Mouse (Mus musculus): ENCODE measurements around the gene Gm1043.

The Gm1043 gene

DNA sequence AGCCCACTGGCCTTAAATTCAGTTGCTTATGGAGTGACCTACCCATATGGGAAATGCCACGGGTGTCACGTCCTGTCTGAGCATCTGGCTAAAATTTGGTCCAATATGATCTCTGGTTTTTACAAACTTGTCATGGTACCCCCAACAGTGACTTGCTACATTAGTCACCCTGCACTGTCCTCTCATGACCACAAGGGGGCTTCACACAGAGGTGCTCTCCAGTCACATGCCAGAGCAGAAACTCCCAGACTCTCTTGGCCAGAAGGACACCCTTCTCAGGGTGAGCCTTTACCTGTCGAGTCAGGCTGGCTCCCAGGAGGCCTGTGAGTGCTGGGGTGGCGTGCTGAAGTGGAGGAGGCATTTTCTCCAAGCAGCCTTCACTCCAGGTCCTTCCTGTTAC lies 33.1 kb downstream of the Gm1043 start:
- DNase-seq = peak; percentile 6

DNA sequence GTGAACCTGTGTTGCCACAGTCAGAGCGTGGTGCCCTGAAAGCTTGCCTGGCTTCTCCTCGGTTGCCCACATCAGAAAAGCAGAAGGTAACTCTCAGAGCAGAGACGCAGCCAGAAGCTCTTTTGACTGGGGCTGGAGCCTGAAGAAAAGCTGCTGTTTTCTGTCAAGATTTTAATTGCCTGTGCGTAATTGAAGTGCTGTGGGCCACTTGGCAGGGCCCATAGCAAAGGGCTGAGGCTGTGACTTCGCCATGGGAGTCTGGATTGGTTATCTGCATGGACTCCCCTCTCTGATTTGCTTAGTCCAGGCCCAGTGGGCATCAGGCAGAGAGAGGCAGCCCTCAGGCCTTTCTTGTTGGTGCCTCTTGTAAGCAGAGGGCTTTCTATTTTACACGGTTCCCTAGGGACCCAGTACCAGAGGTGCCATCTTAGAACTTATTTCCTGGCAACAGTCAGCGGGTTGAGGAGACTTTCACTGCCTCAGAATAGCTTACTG lies 36.1 kb downstream of the Gm1043 start:
- DNase-seq = no peak

DNA sequence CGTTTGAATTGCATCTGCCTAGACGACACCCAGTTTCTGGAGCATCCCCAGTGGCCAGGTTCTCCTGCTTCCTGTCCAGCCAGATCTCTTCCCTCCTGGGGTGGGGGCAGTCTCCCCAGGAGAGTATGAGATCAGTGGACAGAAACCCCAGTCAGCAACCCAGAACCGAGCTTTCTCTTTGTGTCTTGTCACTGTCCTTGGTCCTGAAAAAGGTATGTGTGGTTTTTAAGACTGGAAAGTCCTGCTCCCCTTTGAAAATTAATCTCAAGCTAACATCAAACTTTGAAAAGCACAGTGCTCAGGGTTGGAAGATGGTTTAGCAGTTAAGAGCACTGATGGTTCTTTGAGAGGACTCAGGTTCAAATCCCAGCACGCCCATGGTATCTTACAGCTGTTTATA lies 46.7 kb downstream of the Gm1043 start:
- DNase-seq = no peak

DNA sequence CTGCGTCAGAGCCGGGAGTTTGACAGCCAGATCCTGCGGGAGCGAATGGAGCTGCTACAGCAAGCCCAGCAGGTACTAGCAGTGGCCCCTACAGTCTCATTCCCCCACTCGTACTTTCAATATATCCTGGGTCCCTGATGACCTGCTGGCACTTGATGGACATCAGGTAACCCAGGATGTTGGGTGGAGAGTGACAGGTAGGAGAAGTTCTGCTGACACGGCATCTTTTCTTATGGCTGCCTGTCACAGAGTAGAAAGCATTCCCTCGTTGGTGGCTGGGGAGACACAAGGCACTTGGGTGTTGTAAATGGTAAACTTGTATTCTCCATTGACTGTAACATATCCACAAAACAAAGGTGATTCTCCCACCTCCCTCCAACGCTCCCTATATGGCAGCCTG lies 56.6 kb downstream of the Gm1043 start:
- no peak for DNase-seq

DNA sequence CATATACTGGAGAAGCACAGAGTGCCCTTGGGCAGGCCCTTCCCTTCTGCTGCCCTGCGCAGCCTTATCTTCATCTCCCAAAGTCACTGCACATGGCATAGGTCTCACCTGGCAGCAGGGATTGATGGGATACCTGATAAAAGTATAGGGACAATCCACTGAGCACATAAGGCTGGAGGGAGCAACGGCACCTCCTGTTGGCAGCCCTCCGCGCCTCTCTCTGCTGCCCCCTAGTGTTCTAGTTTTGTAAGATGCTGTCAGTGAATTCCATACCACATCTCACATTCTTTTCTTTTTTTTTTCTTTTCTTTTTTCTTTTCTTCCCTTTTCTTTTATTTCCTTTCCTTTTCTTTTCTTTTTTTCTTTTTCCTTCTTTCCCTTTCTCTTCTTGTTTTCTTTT lies 62.4 kb downstream of the Gm1043 start:
- DNase-seq = peak; percentile 39

DNA sequence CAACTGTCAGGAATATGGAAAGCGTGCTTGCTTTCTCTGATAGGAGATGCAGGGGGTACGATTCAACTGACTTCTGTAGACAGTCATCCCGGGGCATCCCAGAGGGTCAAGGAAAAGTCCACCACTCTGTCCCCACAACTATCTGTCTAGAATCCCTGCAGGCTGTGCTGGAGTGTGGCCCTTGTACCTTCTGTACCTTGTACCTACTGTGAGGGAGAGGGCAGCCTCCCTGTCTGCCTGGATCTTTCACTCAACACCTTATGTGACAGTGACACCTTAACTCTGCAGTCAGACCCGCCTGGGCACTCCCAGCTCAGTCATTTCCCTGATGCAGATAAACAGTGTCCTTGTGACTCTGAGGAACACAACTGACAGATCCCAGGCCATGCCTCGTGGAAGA lies 65.5 kb downstream of the Gm1043 start:
- no peak for DNase-seq

DNA sequence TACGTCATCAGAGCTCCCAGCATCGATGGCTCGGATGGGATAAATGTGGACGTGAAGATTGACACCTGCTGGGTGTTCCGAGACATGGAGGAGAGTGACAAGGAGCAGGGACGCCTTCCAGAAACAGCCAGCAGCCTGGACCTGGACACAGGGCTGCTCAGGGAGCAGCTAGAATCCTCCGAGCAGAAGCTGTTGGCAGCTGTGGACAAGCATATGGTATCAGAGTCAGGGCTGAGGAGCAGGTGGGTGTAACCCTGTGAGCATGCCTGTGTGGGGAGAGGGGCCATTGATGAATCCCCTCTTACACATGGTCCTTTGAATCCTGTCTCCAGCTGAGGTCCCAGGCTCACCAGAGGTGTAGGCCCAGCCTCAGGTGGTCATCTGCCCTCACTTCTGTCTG lies 69.3 kb downstream of the Gm1043 start:
- no peak for DNase-seq

DNA sequence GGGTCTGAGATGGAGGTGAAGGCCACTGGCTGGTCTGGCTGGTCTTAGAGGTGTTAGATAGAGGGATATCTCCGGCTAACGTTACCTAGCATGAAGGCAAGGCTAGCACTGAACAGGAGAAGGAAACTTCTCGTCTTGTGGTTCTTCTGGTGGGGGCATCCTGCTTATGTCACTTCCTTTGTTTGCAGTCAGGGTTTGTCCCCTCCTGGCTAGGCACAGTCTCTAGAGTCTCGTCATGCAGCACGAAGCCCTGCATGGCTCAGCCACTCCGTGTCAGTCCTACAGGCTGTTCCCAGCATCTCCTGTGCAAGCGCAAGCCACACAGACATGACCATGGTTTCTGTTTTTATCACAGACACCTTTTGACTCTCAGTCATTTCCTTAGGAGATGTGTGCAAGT lies 73.2 kb downstream of the Gm1043 start:
- DNase-seq = no peak

DNA sequence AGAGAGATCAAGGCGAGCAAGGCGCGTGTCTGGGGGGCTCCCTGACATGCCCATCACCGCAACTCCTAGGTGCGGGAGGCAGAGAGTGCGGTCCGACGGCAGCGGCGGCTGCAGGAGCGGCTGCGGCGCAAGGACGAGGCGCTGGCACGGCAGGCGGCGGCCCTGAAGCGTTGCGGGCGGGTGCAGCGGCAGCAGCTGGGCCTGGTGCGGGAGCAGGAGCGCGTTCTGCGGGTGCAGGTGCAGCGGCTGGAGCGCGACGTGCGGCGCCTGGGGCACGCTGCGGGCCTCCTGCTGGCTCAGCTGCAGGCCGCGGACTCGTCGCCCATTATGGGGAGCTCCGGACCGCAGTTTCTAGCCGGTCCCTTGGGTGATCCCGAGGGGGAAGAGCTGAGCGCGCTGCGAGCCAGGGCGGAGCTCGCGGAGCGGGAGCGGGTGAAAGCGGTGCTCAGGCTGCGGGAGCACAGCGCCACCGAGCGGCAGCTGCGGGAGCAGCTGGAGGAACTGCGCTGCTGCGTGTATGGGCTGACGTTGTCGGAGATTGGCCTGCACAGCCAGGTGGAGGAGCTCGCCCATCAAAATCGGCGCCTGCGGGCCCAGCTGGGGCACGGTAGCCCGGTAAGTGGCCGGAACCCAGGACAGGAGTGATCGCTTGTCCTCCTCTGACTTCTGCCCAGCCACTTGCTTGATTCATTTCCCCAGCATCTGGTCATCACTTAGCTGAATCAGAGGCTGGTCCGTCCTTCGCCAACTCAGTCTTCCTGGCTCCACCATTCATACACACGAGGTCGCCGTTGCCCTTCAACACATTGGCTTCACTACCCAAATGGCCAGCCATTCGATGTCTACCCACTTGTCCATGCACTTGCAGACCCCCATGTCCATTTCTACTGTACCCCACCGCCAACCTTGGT lies 78.0 kb downstream of the Gm1043 start:
- DNase-seq = peak; percentile 9

DNA sequence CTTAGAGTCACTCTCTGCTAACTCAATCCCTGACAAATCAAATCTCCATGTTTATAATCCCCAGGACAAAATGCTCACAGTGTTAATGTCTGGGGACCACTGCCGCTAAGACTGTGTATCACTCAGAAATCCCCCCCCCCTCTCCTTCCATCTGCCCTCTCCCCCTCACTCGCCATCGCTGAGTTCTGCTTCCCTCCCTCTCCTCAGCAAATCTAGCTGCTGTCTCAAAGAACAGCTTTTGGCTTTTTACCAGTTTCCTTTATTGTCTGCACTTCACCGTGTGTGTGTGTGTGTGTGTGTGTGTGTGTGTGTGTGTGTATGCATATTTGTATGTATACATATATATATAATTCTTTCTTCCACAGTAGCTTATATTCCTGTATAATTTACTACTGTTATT lies 91.3 kb downstream of the Gm1043 start:
- no peak for DNase-seq

DNA sequence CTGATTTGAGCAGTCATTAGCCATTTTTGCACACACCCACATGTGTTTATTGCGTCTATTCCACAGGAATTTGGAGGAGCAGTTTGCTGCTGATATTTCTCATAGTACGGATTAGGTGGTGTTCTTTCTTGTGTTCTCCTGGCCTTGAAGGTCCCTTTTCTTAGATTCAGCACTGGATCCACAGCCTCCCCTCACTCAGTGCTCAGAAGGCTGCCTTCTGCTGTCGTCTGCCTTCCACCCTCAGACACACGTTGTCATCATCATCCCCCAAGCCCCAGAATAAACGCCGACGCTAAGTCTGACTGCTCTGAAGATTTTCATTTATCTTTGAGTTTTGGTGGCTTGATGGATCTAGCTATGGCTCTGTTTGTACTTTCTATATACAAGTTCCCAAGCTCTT lies 91.9 kb downstream of the Gm1043 start:
- DNase-seq = no peak

DNA sequence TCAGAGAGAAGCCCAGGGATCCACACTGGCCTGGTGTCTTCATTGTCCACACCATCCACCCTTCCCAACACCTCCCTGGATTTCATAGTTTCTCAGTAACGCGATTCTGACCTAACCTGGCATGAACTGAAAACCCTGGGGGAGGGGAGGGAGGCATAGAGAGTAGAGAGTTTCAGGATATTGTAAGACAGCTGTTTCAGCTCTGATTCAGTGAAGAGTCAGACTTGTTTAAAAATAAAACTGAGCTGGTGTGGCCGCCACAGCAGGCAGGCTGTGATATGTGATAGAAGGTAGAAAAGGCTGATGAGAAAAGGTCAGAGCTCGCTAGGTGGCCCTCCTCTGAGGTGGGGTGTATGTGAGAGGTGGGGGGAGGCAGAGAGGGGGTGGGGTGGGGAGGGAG lies 93.6 kb downstream of the Gm1043 start:
- no peak for DNase-seq

DNA sequence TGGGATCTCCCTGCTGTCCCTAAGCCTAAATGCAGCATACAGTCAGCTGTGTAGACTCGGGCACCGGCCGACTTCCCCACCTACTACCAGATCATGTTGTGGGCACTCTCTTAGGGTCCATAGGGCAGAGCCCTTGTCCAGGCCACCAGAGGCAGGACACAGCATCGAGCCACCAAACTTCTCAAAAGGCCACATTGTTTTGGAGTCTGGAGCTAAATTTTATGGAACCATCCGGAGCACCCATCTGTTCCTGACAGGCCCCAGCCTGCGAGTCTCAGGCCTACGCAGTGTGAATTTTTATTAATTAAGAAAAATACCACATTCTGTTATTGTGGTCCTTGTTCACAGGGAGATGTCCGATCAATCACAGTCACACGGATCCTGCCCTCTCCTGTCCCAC lies 94.7 kb downstream of the Gm1043 start:
- no peak for DNase-seq

DNA sequence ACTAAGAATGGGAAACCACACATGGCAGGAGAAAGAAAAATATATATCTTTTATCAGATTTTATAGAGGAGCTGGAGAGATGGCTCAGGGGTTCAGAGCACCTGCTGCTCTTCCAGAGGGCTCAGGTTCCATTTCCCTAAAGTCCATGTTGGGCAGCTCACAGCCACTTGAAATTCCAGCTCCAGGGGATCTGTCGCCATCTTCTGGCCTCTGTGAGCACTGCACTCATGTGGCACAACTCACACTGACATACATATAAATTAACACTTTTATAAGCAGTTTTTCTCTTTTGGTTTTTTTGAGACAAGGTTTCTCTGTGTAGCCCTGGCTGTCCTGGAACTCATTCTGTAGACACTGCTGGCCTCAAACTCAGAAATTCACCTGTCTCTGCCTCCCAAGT lies 95.5 kb downstream of the Gm1043 start:
- no peak for DNase-seq

DNA sequence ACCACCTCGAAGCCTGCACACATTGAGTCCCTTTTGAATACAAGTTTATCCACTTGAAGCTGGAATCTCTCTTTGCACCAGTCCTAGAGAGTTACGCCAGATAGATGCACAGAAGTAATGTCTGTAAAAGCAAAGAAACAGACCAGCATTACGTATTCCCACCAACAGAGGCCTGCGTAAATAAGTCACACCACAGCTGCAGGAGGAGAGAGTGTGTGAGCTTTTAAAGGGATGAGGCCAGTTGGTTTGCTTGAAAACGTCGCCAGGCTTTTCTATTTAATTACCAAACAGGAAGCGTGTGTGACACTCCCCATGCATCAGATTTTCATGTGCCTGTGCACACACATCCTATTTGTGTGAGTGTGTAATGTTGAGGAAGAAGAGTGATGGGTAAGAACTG lies 99.4 kb downstream of the Gm1043 start:
- DNase-seq = no peak

DNA sequence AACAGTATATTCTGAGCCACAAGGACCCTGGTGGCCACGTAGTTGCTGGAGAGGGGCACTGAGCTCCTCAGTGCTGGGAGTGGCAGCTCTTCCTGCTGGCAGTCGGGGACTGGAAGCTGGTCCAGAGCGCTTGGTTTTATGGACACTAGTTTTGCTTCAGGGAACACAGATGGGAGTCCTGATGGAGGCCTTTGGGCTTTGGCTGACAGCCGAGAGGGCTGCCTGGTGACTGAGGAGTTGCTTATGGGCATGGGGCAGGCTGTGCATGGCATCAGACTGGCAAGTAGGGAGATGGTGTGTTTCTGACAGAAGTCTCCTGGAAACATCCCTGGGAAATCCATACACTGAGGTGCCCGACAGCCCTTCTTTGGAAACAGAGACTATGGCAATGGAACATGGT lies 105.2 kb downstream of the Gm1043 start:
- DNase-seq = no peak

DNA sequence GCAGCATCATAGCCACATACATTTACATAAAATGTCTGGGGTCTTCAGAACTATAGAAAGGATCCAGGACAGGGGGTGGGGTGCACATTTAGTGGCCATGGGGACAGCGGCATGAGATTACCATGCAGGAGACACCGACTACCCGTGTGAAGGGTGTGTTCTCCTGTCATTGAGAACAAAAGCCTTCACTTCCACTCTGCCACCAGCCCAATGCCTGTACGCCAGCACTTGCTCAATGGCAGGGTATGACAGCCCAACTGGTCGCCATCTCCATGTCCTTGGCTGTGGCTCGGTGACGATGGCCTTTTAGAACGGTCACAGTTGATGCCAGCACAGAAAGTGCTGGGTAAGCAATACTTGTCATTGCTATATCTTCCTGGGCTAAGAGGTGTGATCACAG lies 111.0 kb downstream of the Gm1043 start:
- no peak for DNase-seq

DNA sequence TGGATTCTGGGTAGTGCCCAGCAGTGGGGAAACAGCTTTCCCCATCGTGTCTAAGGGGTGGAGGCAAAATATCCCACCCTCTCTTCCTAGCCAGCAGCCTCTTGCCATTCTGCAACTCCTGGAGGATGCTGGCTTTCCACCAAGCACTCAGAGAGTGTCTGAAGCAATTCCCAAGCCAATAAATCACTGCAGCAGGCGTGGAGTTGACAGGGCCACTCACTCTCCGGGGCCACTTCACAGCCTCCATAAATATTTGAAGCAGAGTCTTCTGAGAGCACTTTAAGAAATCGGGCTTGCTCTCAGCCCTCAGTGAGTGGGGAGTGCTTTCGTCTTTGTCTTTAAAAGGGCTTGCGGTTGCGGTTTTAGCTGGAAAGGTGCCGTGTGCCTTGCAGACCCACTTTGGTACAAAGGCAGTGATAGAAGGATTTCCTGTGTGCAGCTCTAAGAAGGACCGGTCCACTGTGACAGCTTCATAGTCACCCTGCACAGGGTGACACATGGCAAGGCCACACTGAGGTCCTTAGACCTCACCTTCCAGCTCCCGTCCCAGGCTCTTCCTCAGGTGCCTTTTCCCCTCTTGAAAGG lies 111.6 kb downstream of the Gm1043 start:
- DNase-seq = peak; percentile 76

DNA sequence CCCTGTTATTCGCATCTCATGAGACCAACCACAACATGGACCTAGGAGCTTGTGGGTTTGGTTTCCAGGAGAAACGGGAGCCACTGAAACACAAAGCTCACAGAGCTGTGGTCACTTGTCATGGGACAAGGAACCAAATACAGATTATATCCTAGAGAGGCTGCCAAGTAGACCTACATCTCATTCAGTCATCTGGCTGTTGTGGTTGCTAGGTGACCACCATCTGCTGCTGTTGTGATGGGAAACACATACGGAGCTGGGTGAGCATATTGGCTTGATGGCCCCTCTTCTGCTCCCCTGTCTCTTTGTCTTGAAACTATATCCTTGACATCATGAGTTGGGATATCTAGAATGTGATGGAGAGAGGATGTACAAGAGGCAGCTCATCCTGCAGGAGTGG lies 112.3 kb downstream of the Gm1043 start:
- no peak for DNase-seq

DNA sequence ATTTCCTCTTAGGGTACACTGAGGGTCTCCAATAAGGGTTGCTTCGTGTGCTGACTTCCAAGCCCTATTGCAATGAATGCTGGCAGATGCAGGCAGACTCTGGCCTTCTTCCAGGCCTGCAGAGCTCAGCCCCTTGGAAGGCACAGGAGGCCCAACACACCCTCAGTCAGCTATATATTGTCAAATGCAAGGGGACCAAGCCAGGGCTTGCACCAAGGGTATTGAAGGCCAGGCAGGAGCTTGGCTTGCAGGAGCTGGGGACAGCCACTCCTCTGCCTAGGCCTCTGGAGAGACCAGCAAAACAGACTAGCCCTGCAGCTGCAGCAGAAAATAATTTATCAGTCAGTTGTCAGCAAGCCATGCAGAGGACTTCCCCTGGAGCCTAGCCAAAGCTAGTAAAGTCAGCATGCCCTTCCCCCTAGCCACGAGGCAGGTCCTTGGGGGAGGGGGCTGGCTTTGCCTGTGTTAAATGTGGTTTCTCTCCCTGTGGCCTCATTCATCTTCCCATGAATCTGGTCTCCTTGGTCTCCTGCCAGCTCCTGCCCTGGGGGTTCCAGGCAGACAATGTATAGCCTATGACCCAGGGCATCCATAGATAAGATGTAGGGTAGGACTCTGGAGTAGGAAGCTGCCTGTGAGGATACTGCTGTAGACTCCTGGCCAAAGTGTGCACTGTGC lies 113.0 kb downstream of the Gm1043 start:
- no peak for DNase-seq

DNA sequence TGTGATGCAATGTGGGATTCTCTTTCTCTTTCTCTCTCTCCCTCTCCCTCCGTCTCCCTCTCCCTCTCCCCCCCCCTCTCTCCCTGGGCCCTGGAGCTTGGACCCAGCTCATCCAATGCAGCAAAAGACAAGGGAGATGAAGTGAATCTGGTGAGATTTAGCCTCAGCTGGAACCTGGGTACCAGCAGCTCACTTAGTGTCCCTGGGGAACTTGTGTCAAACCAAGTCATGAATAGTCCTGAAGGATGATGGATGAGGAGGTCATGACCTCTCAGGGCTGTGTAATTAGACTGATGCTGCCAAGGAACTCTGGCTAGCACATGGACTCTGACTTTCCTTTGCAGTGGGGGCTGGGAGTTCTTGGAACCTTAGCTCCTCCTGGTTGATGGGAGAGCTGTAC lies 117.1 kb downstream of the Gm1043 start:
- DNase-seq = no peak

DNA sequence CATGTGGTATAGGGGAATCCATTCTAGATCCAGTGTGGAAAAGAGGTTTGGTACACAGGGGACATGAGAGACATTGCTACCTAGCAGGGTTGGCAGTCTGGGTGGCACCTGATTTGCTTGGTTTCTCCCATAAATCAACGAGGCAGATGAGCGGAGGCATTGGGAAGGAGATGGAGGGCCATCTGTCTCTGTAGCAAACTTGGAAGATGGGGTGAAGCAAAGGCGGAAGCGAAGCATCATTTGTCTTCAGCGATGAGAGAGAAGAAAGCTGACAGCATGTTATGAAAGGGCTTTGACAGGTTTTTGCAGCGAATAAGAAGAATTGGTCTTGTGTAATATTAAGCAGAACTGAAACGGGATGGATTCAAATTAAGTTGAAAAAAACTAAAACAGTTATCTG lies 119.7 kb downstream of the Gm1043 start:
- no peak for DNase-seq

DNA sequence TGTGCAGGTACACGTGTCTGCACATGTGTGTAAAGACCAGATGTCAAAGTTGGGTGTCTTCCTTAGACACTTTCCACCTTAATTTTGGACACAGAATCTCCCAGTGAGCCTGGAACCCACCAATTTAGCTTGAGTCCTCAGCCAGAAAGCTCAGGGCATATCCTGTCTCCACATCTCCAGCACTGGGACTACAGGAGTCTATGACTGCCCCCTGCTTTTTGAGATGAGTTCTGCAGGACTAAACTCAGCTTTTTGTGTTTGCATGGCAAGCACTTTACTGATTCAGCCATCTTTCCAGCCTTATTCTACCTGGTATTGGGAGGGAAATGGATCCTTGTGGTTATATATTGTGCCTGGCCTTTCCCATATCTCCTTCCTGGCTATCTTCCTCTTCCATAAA lies 120.2 kb downstream of the Gm1043 start:
- no peak for DNase-seq

DNA sequence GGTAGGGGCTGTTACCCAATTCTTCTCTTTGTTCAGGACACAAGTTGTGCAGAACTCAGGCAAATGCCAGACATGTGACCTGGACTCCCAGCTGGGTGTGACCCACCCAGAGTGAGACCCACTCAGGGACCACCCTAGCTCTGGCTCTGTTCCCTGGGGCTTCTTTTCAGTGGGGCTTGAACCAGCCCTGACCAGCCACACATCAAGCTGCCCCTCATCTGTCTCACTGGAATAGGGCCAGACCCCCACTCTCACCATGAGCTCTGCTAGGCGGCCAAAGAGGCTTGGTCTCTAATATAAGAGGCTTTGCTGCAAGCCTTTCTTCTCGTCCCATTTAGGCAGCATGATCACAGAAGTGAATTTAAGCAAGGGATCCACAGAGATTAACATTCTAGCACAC lies 121.2 kb downstream of the Gm1043 start:
- no peak for DNase-seq

Measured in lung, postnatal 36 days (tissue).